Mouse (Mus musculus) left cerebral cortex, adult 2 months (tissue): Measurements from ENCODE around the gene Naa50. TPM values are rescaled to one million over a fixed set of nuclear protein-coding genes. Genes with fewer than 3 reads are reported as not detected.

ENCODE experiments used
- DNase-seq, 2 experiments: peaks; one replicate each; pipeline ENCODE4 v3.0.0; 2021 to 2022; ENCODE audit warnings: low spot score in 2 of 2, mixed read lengths in 1 of 2; ENCODE audit errors: extremely low spot score in 1 of 2
- H3K27ac ChIP-seq: fragments of 200-600 bp; 2 replicates; pipeline ENCODE4 v1.8.1; 2022
- H3K4me3 ChIP-seq: fragments of 200-600 bp; 2 replicates; pipeline ENCODE4 v1.8.1; 2022
- CTCF ChIP-seq: fragments of 200-600 bp; IDR thresholded peaks from 2 replicates; pipeline ENCODE4 v1.8.1; 2022; ENCODE audit warnings: antibody characterized with exemption, mild to moderate bottlenecking, moderate library complexity
- intact Hi-C: fragments of 180-260 bp; cut with DNase I; formaldehyde crosslinking; loops from one replicate; pipeline ENCODE4 v1.15.1; 2025
- total RNA-seq, 2 experiments: library from RNA; stranded (reverse); gene quantifications; 2 replicates each; pipeline ENCODE4 v1.2.3; 2021

The Naa50 gene
- total RNA-seq, 2 experiments from 2014 or later, result 61.6 to 62.8 TPM

DNA sequence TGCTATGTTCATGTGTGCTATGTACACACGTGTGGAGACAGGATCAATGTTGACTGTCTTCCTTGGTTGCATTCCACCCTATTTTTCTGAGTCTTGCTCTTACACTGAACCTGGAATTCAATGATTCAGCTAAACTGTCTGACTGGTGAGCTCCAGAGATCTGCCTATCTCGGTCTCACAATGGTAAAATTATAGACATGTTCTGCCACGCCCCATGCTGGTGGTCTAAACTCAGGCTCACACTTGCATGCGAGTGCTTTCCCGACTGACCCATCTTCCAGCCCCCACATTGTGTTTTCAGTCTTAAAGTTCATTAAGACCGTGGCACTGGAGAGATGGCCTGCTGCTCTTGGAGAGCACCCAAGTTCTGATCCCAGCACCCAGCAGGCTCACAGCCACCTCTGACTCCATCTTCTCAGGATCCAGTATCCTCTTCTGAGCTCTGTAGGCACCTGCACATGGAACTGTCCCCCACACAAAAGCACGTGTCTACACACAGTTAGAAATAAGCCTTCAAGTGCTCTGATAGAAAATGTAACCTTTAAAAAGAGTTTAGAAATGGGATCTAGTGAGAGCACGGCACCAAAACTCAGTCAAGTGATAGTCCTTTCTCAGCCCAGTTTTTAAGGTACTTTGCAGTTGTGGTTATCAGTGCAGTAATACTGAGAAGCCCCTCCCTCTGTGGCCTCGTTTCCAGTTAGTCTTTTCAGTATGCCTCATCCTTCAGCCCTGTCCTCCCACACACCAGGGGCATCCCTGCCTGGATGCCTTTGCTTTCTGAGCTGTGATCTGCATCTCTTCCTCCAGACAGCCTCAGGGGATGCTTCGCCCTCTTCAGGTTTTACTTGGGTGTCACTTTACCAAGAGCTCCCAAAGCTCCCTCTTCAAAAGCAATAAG, 70.8 kb downstream of the Naa50 start:
- no peak for TF ChIP-seq CTCF
- Histone ChIP-seq H3K4me3 (no peak overlapping the region), H3K27ac (no peak overlapping the region)
- no peak for DNase-seq
- intact Hi-C loops, result no loop called here

GRCm38 (mm10) chr16:44211054-44211414, 71.4 kb downstream of the Naa50 start:
- no peak for DNase-seq
- no peak overlapping the region for H3K4me3 ChIP-seq
- intact Hi-C loops, result no loop called here

GRCm38 (mm10) chr16:44212703-44213102, 73.1 kb downstream of the Naa50 start:
- intact Hi-C loops, result no loop called here
- TF ChIP-seq CTCF, result no peak

More at GRCm38 (mm10) chr16:44211054-44211414, 71.4 kb downstream of the Naa50 start:
- no peak overlapping the region for H3K27ac ChIP-seq
- no peak for TF ChIP-seq CTCF

More at GRCm38 (mm10) chr16:44212703-44213102, 73.1 kb downstream of the Naa50 start:
- no peak for DNase-seq
- H3K4me3 ChIP-seq, result no peak overlapping the region
- no peak overlapping the region for H3K27ac ChIP-seq

Other genes starting within 250 kb of the Naa50 start
- 10 to 100 TPM; 36.7 to 37.7 TPM for gene Qtrt2, start 213.0 kb upstream of the Naa50 start, total RNA-seq
- gene Zdhhc23, start 160.0 kb upstream of the Naa50 start, total RNA-seq, result 10 to 100 TPM; 27.0 to 28.2 TPM
- gene Gramd1c, start 76.5 kb upstream of the Naa50 start, total RNA-seq, result 1 to 10 TPM; 1.7 to 2.0 TPM
- gene Atp6v1a, start 125 bp upstream of the Naa50 start, total RNA-seq, result 100 to 1,000 TPM; 428 to 489 TPM
- 10 to 100 TPM; 39.9 to 40.3 TPM for gene Usf3, start 33.4 kb downstream of the Naa50 start, total RNA-seq
- 10 to 100 TPM; 48.3 to 49.7 TPM for gene Sidt1, start 193.4 kb downstream of the Naa50 start, total RNA-seq
- gene Spice1, start 207.3 kb downstream of the Naa50 start, total RNA-seq, result 10 to 100 TPM; 19.5 to 22.7 TPM